Mouse (Mus musculus) forebrain, postnatal 0 days (tissue): Measurements from ENCODE around the gene Pacs1. TPM values are rescaled to one million over a fixed set of nuclear protein-coding genes. Genes with fewer than 3 reads are reported as not detected.

Experiments used
- ATAC-seq: fragments of 200-750 bp; cut with Nextera tagmentation; 2 replicates; pipeline ENCODE4 v1.8.0; 2017; ENCODE audit warnings: mild to moderate bottlenecking, moderate library complexity
- DNase-seq: peaks from one replicate; pipeline ENCODE4 v3.0.0-alpha.2; 2015
- H3K27ac ChIP-seq: fragments of 300-500 bp; sonication (generic); 2 replicates; pipeline ENCODE4 v1.5.1; 2014; ENCODE audit warnings: low read depth, mild to moderate bottlenecking, antibody characterized with exemption, low read length, moderate library complexity, mixed read lengths
- H3K27me3 ChIP-seq: fragments of 300-500 bp; sonication (generic); 2 replicates; pipeline ENCODE4 v1.6.1; 2014; ENCODE audit warnings: mild to moderate bottlenecking, low read length, mixed read lengths; ENCODE audit not compliant: insufficient read depth
- H3K36me3 ChIP-seq: fragments of 300-500 bp; sonication (generic); 2 replicates; pipeline ENCODE4 v1.6.1; 2014; ENCODE audit warnings: mild to moderate bottlenecking, moderate library complexity; ENCODE audit not compliant: insufficient read depth
- H3K4me1 ChIP-seq: fragments of 300-500 bp; sonication (generic); 2 replicates; pipeline ENCODE4 v1.6.1; 2014; ENCODE audit warnings: antibody characterized with exemption; ENCODE audit not compliant: insufficient read depth
- H3K4me2 ChIP-seq: fragments of 300-500 bp; sonication (generic); 2 replicates; pipeline ENCODE4 v1.6.1; 2014; ENCODE audit warnings: low read depth, mild to moderate bottlenecking, moderate library complexity
- H3K4me3 ChIP-seq: fragments of 300-500 bp; sonication (generic); 2 replicates; pipeline ENCODE4 v1.5.1; 2014; ENCODE audit warnings: low read depth, low read length, mixed read lengths
- H3K9ac ChIP-seq: fragments of 300-500 bp; sonication (generic); 2 replicates; pipeline ENCODE4 v1.6.1; 2014; ENCODE audit warnings: mild to moderate bottlenecking
- H3K9me3 ChIP-seq: fragments of 300-500 bp; sonication (generic); 2 replicates; pipeline ENCODE4 v1.6.1; 2016; ENCODE audit warnings: low read length
- CTCF ChIP-seq: sonication (generic); IDR thresholded peaks from 2 replicates; pipeline ENCODE4 v1.5.1; 2016; ENCODE audit warnings: antibody characterized with exemption, control low read depth, low read depth
- WGBS: fragments of 180-500 bp; shearing (Covaris S2); extraction: QIAGEN DNeasy Blood & Tissue Kit; methylation state at CpG from one replicate; pipeline ENCODE4 v1.1.7; 2014; 5-methylcytosine and 5-hydroxymethylcytosine counted together
- polyA plus RNA-seq: library from polyadenylated mRNA; unstranded; fragments of >200 nt; fragmentation: Nextera tagmentation; extraction: Ambion mirVana; gene quantifications from 2 replicates; pipeline ENCODE4 v1.2.1, GENCODE M21; 2015
- total RNA-seq: library from RNA; depleted of rRNA; stranded (reverse); fragments of >200 nt; gene quantifications from 2 replicates; pipeline ENCODE4 v1.2.3, GENCODE M21; 2014

Gene Pacs1
- total and polyA plus RNA-seq, 2 experiments from 2014 or later, result 44.7 to 84.6 TPM

DNA sequence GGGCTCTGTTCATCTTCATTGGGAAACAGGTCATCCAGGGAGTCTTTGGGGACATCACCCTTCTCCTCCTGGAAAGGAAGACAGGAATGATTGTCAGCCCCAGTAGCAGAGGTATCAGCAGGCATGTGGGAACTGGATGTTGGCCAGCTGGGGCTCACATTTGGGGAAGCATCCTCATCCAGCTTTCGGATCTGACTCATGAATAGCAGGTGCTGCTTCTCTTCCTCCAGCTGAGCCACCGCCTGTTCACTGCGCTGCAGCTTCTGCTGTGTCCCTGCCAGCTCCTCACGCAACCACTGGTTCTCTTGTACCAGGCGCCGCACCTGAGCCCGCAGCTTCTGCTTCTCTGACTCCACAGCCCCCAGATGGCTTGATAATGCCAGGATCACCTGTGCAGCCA is 159.1 kb downstream of the Pacs1 start:
- Histone ChIP-seq H3K27me3 (no peaks in the 10 kb centered on the region), H3K4me3 (no peak overlapping the region), H3K4me1 (peaks cover 7% of the 10 kb centered on the region), H3K36me3 (peaks cover 50% of the 10 kb centered on the region), H3K9ac (no peak overlapping the region), H3K4me2 (no peak overlapping the region), H3K27ac (no peak overlapping the region), H3K9me3 (no peaks in the 10 kb centered on the region)
- WGBS, result 91% methylated on average over 7 of the region's 7 CpGs
- DNase-seq, result no peak
- no peak for TF ChIP-seq CTCF
- no peak for ATAC-seq

- 78% methylated on average over 19 of the region's 19 CpGs for WGBS
- H3K4me2 ChIP-seq, result no peak overlapping the region
- H3K4me3 ChIP-seq, result no peak overlapping the region
- no peaks in the 10 kb centered on the region for H3K27me3 ChIP-seq
- H3K4me1 ChIP-seq, result peaks cover 10% of the 10 kb centered on the region
- peaks cover 64% of the 10 kb centered on the region for H3K36me3 ChIP-seq
- H3K27ac ChIP-seq, result no peak overlapping the region
- no peak for DNase-seq
- ATAC-seq, result no peak
- peak; percentile 59 for TF ChIP-seq CTCF
- H3K9me3 ChIP-seq, result no peaks in the 10 kb centered on the region
- H3K9ac ChIP-seq, result no peak overlapping the region
Measured at GRCm38 (mm10) chr19:5109659-5110453, 163.1 kb downstream of the Pacs1 start.

- WGBS, result 64% methylated on average over 4 of the region's 4 CpGs
- no peak for DNase-seq
- peaks cover 69% of the 10 kb centered on the region for H3K36me3 ChIP-seq
- TF ChIP-seq CTCF, result no peak
- H3K9me3 ChIP-seq, result no peaks in the 10 kb centered on the region
- no peaks in the 10 kb centered on the region for H3K27me3 ChIP-seq
- H3K27ac ChIP-seq, result no peak overlapping the region
- no peak for ATAC-seq
- H3K4me1 ChIP-seq, result peaks cover 10% of the 10 kb centered on the region
- H3K4me2 ChIP-seq, result no peak overlapping the region
- H3K9ac ChIP-seq, result no peak overlapping the region
- no peak overlapping the region for H3K4me3 ChIP-seq
Measured at GRCm38 (mm10) chr19:5108702-5109101, 164.2 kb downstream of the Pacs1 start.

DNA sequence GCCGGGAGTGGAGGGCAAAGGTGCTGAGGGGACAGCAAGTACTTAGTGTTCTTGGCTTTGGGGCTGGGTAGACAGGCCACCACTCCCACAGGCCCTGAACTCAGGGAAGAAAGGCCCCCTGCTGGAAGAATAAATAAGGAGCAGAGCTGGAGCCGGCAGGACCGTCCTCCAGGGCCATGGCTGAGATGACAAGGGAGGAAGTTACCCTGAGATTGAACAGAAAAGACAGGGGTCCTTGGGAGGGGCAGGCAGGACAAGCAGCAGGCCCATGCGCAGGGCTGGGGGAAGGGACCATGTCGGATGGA is 164.7 kb downstream of the Pacs1 start:
- Histone ChIP-seq H3K9ac (no peak overlapping the region), H3K4me1 (peaks cover 10% of the 10 kb centered on the region), H3K27ac (no peak overlapping the region), H3K4me2 (no peak overlapping the region), H3K9me3 (no peaks in the 10 kb centered on the region), H3K36me3 (peaks cover 70% of the 10 kb centered on the region), H3K4me3 (no peak overlapping the region), H3K27me3 (no peaks in the 10 kb centered on the region)
- WGBS, result 31% methylated on average over 5 of the region's 5 CpGs
- no peak for DNase-seq
- no peak for ATAC-seq
- TF ChIP-seq CTCF, result peak; percentile 51

DNA sequence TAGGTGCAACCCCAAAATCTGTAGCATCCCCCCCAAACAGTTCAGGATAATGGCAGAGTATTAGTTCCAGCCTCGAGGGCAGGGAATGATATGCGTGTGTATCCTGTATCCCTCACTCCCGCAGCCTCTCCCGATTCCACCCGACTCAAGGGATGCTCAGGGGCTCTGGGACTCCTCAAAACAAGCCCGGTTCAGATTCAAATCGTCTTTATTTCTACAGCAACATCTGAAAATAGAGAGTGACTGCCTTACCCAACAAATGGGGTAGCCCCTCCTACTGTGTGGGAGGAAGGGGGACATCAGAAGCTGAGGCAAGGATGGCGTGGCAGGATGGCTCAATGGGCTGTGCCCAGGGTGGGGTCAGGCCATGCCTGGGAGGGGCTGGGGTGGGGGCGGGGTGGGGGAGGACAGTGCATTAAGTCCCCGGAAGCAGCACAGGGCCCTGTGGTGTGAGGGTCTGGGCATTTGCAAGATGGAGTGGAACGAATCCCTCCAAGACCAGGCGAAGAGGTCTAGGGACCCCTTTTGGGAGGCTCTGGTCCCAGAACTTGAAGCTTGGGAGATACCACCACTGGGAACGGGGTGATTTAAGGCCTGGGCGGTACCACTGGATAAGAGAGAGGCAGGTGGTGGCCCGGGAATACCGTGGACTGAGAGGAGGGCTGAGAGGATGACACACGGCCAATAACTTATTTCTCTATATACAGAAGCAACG is 165.2 kb downstream of the Pacs1 start:
- peaks cover 73% of the 10 kb centered on the region for H3K36me3 ChIP-seq
- H3K27ac ChIP-seq, result peak overlapping the region; percentile 64
- H3K9me3 ChIP-seq, result no peaks in the 10 kb centered on the region
- DNase-seq (no peak), ATAC-seq (no peak)
- no peak overlapping the region for H3K4me3 ChIP-seq
- TF ChIP-seq CTCF, result no peak
- WGBS, result 80% methylated on average over 18 of the region's 18 CpGs
- H3K9ac ChIP-seq, result no peak overlapping the region
- H3K4me2 ChIP-seq, result no peak overlapping the region
- peaks cover 10% of the 10 kb centered on the region for H3K4me1 ChIP-seq
- H3K27me3 ChIP-seq, result no peaks in the 10 kb centered on the region

- DNase-seq (peak; percentile 100), ATAC-seq (peak; percentile 97)
- Histone ChIP-seq H3K4me3 (peak within 1 kb of the TSS; percentile 83), H3K4me1 (peaks cover 10% of the 10 kb centered on the region), H3K27me3 (no peaks in the 10 kb centered on the region), H3K36me3 (peaks cover 73% of the 10 kb centered on the region), H3K9me3 (no peaks in the 10 kb centered on the region), H3K9ac (peak within 1 kb of the TSS; percentile 89), H3K27ac (peak within 1 kb of the TSS; percentile 96), H3K4me2 (peak within 1 kb of the TSS; percentile 95)
- under 1% methylated on average over 46 of the region's 46 CpGs for WGBS
- TF ChIP-seq CTCF, result no peak
Measured at GRCm38 (mm10) chr19:5106731-5107191, 166.2 kb downstream of the Pacs1 start, which contains the start of gene Rab1b. Rab1b (minus strand) TSS chr19:5107072.

DNA sequence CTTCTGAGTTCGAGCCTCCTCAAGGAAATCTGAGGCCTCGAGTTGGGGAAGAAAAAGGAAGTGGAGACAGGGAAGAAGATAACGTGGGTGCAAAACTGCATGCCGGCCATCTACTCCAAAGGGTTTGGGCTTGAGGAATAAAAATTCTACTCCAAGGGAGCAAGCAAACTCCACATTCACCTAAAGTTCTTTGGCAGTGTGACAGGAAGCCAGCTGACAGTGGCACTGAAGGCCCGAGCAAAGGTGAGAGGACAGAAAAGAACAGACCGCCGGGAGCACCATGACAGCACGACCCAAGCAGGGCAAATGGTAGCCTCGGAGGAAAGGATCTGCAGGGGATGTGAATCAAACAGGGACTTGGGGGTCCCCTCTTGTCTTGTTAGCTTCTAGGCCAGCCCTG is 166.8 kb downstream of the Pacs1 start:
- no peak for TF ChIP-seq CTCF
- Histone ChIP-seq H3K4me3 (peak overlapping the region; percentile 83), H3K9me3 (no peaks in the 10 kb centered on the region), H3K27ac (peak overlapping the region; percentile 96), H3K4me1 (peaks cover 10% of the 10 kb centered on the region), H3K9ac (peak overlapping the region; percentile 89), H3K4me2 (peak overlapping the region; percentile 95), H3K36me3 (peaks cover 70% of the 10 kb centered on the region), H3K27me3 (no peaks in the 10 kb centered on the region)
- DNase-seq (no peak), ATAC-seq (no peak)
- WGBS, result 22% methylated on average over 9 of the region's 9 CpGs
